Mouse (Mus musculus): Measurements from ENCODE around the gene Kdm3a. TPM values are rescaled to one million over a fixed set of nuclear protein-coding genes. Genes with fewer than 3 reads are reported as not detected.

Kdm3a gene
- polyA plus RNA-seq, 1 experiment = 34.8 TPM

- TF ChIP-seq POLR2A (IDR thresholded peaks at IDR 0.05; ENCODE audit: extremely low read depth, insufficient read depth, low read length) (no peak), CTCF (IDR thresholded peaks at IDR 0.05; ENCODE audit: extremely low read depth, insufficient read depth, low read length) (no peak)
- peak overlapping the region; percentile 59; the same call in 1 of the 2 replicates for H3K4me3 ChIP-seq (ENCODE audit: insufficient read depth, low read length)
- H3K27ac ChIP-seq (ENCODE audit: insufficient read depth, low read length) = no peak overlapping the region
- peaks cover 2% of the 10 kb centered on the region; the same call in 1 of the 2 replicates for H3K4me1 ChIP-seq (ENCODE audit: control insufficient read depth, insufficient read depth, low read length)
Observed at GRCm38 (mm10) chr6:71631196-71631595, 1.6 kb downstream of the Kdm3a start.

GRCm38 (mm10) chr6:71627325-71627724 is 5.5 kb downstream of the Kdm3a start:
- H3K4me1 ChIP-seq (ENCODE audit: control insufficient read depth, insufficient read depth, low read length) = peaks cover 2% of the 10 kb centered on the region; the same call in 1 of the 2 replicates
- H3K4me3 ChIP-seq (ENCODE audit: insufficient read depth, low read length) = no peak overlapping the region
- TF ChIP-seq POLR2A (IDR thresholded peaks at IDR 0.05; ENCODE audit: extremely low read depth, insufficient read depth, low read length) = no peak
- TF ChIP-seq CTCF (IDR thresholded peaks at IDR 0.05; ENCODE audit: extremely low read depth, insufficient read depth, low read length) = no peak
- no peak overlapping the region for H3K27ac ChIP-seq (ENCODE audit: insufficient read depth, low read length)

- TF ChIP-seq CTCF (IDR thresholded peaks at IDR 0.05; ENCODE audit: extremely low read depth, insufficient read depth, low read length) = no peak
- no peak for TF ChIP-seq POLR2A (IDR thresholded peaks at IDR 0.05; ENCODE audit: extremely low read depth, insufficient read depth, low read length)
- H3K4me3 ChIP-seq (ENCODE audit: insufficient read depth, low read length) = no peak overlapping the region
Observed at GRCm38 (mm10) chr6:71625984-71626383, 6.8 kb downstream of the Kdm3a start.

GRCm38 (mm10) chr6:71624723-71625122 is 8.1 kb downstream of the Kdm3a start:
- H3K4me1 ChIP-seq (ENCODE audit: control insufficient read depth, insufficient read depth, low read length) = no peaks in the 10 kb centered on the region; the same call in 1 of the 2 replicates
- H3K4me3 ChIP-seq (ENCODE audit: insufficient read depth, low read length) = no peak overlapping the region
- no peak overlapping the region for H3K27ac ChIP-seq (ENCODE audit: insufficient read depth, low read length)
- TF ChIP-seq POLR2A (IDR thresholded peaks at IDR 0.05; ENCODE audit: extremely low read depth, insufficient read depth, low read length) (no peak), CTCF (IDR thresholded peaks at IDR 0.05; ENCODE audit: extremely low read depth, insufficient read depth, low read length) (no peak)

More at GRCm38 (mm10) chr6:71625984-71626383, 6.8 kb downstream of the Kdm3a start:
- no peak overlapping the region for H3K27ac ChIP-seq (ENCODE audit: insufficient read depth, low read length)
- H3K4me1 ChIP-seq (ENCODE audit: control insufficient read depth, insufficient read depth, low read length) = peaks cover 2% of the 10 kb centered on the region; the same call in 1 of the 2 replicates

GRCm38 (mm10) chr6:71621981-71622380 is 10.8 kb downstream of the Kdm3a start:
- H3K27ac ChIP-seq (ENCODE audit: insufficient read depth, low read length) = no peak overlapping the region
- peaks cover under 1% of the 10 kb centered on the region for H3K4me1 ChIP-seq (ENCODE audit: control insufficient read depth, insufficient read depth, low read length)
- H3K4me3 ChIP-seq (ENCODE audit: insufficient read depth, low read length) = no peak overlapping the region
- TF ChIP-seq POLR2A (IDR thresholded peaks at IDR 0.05; ENCODE audit: extremely low read depth, insufficient read depth, low read length) (no peak), CTCF (IDR thresholded peaks at IDR 0.05; ENCODE audit: extremely low read depth, insufficient read depth, low read length) (no peak)

- H3K4me3 ChIP-seq (ENCODE audit: insufficient read depth, low read length) = no peak overlapping the region
- H3K4me1 ChIP-seq (ENCODE audit: control insufficient read depth, insufficient read depth, low read length) = peaks cover 2% of the 10 kb centered on the region
- H3K27ac ChIP-seq (ENCODE audit: insufficient read depth, low read length) = no peak overlapping the region
- TF ChIP-seq POLR2A (IDR thresholded peaks at IDR 0.05; ENCODE audit: extremely low read depth, insufficient read depth, low read length) = no peak
- no peak for TF ChIP-seq CTCF (IDR thresholded peaks at IDR 0.05; ENCODE audit: extremely low read depth, insufficient read depth, low read length)
Observed at GRCm38 (mm10) chr6:71621551-71621950, 11.2 kb downstream of the Kdm3a start.

- Histone ChIP-seq H3K27ac (ENCODE audit: insufficient read depth, low read length) (no peak overlapping the region), H3K4me1 (ENCODE audit: control insufficient read depth, insufficient read depth, low read length) (peaks cover 2% of the 10 kb centered on the region), H3K4me3 (ENCODE audit: insufficient read depth, low read length) (no peak overlapping the region)
- TF ChIP-seq POLR2A (IDR thresholded peaks at IDR 0.05; ENCODE audit: extremely low read depth, insufficient read depth, low read length) (no peak), CTCF (IDR thresholded peaks at IDR 0.05; ENCODE audit: extremely low read depth, insufficient read depth, low read length) (no peak)
Observed at GRCm38 (mm10) chr6:71616959-71617358, 15.8 kb downstream of the Kdm3a start.

GRCm38 (mm10) chr6:71613225-71613624 is 19.6 kb downstream of the Kdm3a start:
- Histone ChIP-seq H3K4me3 (ENCODE audit: insufficient read depth, low read length) (no peak overlapping the region), H3K27ac (ENCODE audit: insufficient read depth, low read length) (no peak overlapping the region), H3K4me1 (ENCODE audit: control insufficient read depth, insufficient read depth, low read length) (peaks cover 5% of the 10 kb centered on the region)
- TF ChIP-seq POLR2A (IDR thresholded peaks at IDR 0.05; ENCODE audit: extremely low read depth, insufficient read depth, low read length) = no peak
- no peak for TF ChIP-seq CTCF (IDR thresholded peaks at IDR 0.05; ENCODE audit: extremely low read depth, insufficient read depth, low read length)

GRCm38 (mm10) chr6:71609968-71610367 is 22.8 kb downstream of the Kdm3a start:
- Histone ChIP-seq H3K4me1 (ENCODE audit: control insufficient read depth, insufficient read depth, low read length) (peaks cover 2% of the 10 kb centered on the region; the same call in 1 of the 2 replicates), H3K4me3 (ENCODE audit: insufficient read depth, low read length) (no peak overlapping the region), H3K27ac (ENCODE audit: insufficient read depth, low read length) (peak overlapping the region; percentile 60)
- no peak for TF ChIP-seq POLR2A (IDR thresholded peaks at IDR 0.05; ENCODE audit: extremely low read depth, insufficient read depth, low read length)
- no peak for TF ChIP-seq CTCF (IDR thresholded peaks at IDR 0.05; ENCODE audit: extremely low read depth, insufficient read depth, low read length)

GRCm38 (mm10) chr6:71608994-71609393 is 23.8 kb downstream of the Kdm3a start:
- Histone ChIP-seq H3K4me3 (ENCODE audit: insufficient read depth, low read length) (no peak overlapping the region), H3K27ac (ENCODE audit: insufficient read depth, low read length) (no peak overlapping the region), H3K4me1 (ENCODE audit: control insufficient read depth, insufficient read depth, low read length) (peaks cover 2% of the 10 kb centered on the region; the same call in 1 of the 2 replicates)
- TF ChIP-seq POLR2A (IDR thresholded peaks at IDR 0.05; ENCODE audit: extremely low read depth, insufficient read depth, low read length) (no peak), CTCF (IDR thresholded peaks at IDR 0.05; ENCODE audit: extremely low read depth, insufficient read depth, low read length) (no peak)
